Mouse (Mus musculus) E14TG2a.4 (cell line): ENCODE measurements around the gene Intu.

ENCODE experiments used
- CTCF ChIP-seq: conservative IDR thresholded peaks from 2 replicates; pipeline ENCODE4 v1.5.1; 2014; ENCODE audit warnings: low read length
- NANOG ChIP-seq: IDR thresholded peaks from 2 replicates; pipeline ENCODE4 v1.6.1; 2014; ENCODE audit warnings: borderline replicate concordance, low read length, mixed read lengths
- POU5F1 ChIP-seq: IDR thresholded peaks from 2 replicates; pipeline ENCODE4 v1.6.1; 2014; ENCODE audit warnings: low read length, borderline replicate concordance

GRCm38 (mm10) chr3:40668889-40669288 lies 137.8 kb downstream of the Intu start:
- TF ChIP-seq CTCF (no peak), NANOG (no peak), POU5F1 (no peak)
